Mouse (Mus musculus): ENCODE data around the gene Man2b2. TPM values are rescaled to one million over a fixed set of nuclear protein-coding genes. Genes with fewer than 3 reads are reported as not detected.

The Man2b2 gene
- polyA plus RNA-seq, 1 experiment from 2014 or later, result 14.5 TPM

- Histone ChIP-seq H3K4me3 (ENCODE audit: low read length) (peak within 1 kb of the TSS; percentile 49), H3K9ac (ENCODE audit: low read length) (no peak within 1 kb of the TSS), H3K27me3 (ENCODE audit: control insufficient read depth, insufficient read depth, low read length) (peaks cover 86% of the 10 kb centered on the region), H3K4me1 (ENCODE audit: control insufficient read depth, insufficient read depth, low read length) (no peaks in the 10 kb centered on the region), H3K4me2 (ENCODE audit: low read depth, low read length) (peak within 1 kb of the TSS; percentile 71), H3K27ac (ENCODE audit: low read length) (no peak within 1 kb of the TSS), H3K36me3 (ENCODE audit: control insufficient read depth, insufficient read depth) (no peaks in the 10 kb centered on the region), H3K9me3 (replicated peaks; ENCODE audit: control insufficient read depth, low read length) (peaks cover 7% of the 10 kb centered on the region)
- ATAC-seq (replicated peaks; ENCODE audit: extremely low read depth, insufficient read depth, low FRiP score), result no peak
- under 1% methylated on average over 79 of the region's 108 CpGs for WGBS
These were observed 38.0 kb upstream of the Man2b2 start, which contains the start of gene Ppp2r2c for GRCm38 (mm10) chr5:36868266-36869090. Ppp2r2c (plus strand) TSS chr5:36868513.

GRCm38 (mm10) chr5:36867561-36867960 is 37.1 kb upstream of the Man2b2 start:
- 9% methylated on average over 6 of the region's 6 CpGs for WGBS
- H3K4me2 ChIP-seq (ENCODE audit: low read depth, low read length), result no peak overlapping the region
- H3K36me3 ChIP-seq (ENCODE audit: control insufficient read depth, insufficient read depth), result no peaks in the 10 kb centered on the region
- peaks cover 7% of the 10 kb centered on the region for H3K9me3 ChIP-seq (replicated peaks; ENCODE audit: control insufficient read depth, low read length)
- no peak overlapping the region for H3K9ac ChIP-seq (ENCODE audit: low read length)
- H3K4me3 ChIP-seq (ENCODE audit: low read length), result no peak overlapping the region
- no peak for ATAC-seq (replicated peaks; ENCODE audit: extremely low read depth, insufficient read depth, low FRiP score)
- peaks cover 87% of the 10 kb centered on the region for H3K27me3 ChIP-seq (ENCODE audit: control insufficient read depth, insufficient read depth, low read length)
- no peak overlapping the region for H3K27ac ChIP-seq (ENCODE audit: low read length)
- H3K4me1 ChIP-seq (ENCODE audit: control insufficient read depth, insufficient read depth, low read length), result no peaks in the 10 kb centered on the region

- WGBS, result 58% methylated on average over 7 of the region's 7 CpGs
- no peak overlapping the region for H3K27ac ChIP-seq (ENCODE audit: low read length)
- H3K4me1 ChIP-seq (ENCODE audit: control insufficient read depth, insufficient read depth, low read length), result no peaks in the 10 kb centered on the region
- no peak for ATAC-seq (replicated peaks; ENCODE audit: extremely low read depth, insufficient read depth, low FRiP score)
- no peak overlapping the region for H3K9ac ChIP-seq (ENCODE audit: low read length)
- peaks cover 82% of the 10 kb centered on the region for H3K27me3 ChIP-seq (ENCODE audit: control insufficient read depth, insufficient read depth, low read length)
- no peak overlapping the region for H3K4me2 ChIP-seq (ENCODE audit: low read depth, low read length)
- peaks cover 7% of the 10 kb centered on the region for H3K9me3 ChIP-seq (replicated peaks; ENCODE audit: control insufficient read depth, low read length)
- no peak overlapping the region for H3K4me3 ChIP-seq (ENCODE audit: low read length)
- H3K36me3 ChIP-seq (ENCODE audit: control insufficient read depth, insufficient read depth), result no peaks in the 10 kb centered on the region
These were observed 36.3 kb upstream of the Man2b2 start for GRCm38 (mm10) chr5:36866701-36867250.

DNA sequence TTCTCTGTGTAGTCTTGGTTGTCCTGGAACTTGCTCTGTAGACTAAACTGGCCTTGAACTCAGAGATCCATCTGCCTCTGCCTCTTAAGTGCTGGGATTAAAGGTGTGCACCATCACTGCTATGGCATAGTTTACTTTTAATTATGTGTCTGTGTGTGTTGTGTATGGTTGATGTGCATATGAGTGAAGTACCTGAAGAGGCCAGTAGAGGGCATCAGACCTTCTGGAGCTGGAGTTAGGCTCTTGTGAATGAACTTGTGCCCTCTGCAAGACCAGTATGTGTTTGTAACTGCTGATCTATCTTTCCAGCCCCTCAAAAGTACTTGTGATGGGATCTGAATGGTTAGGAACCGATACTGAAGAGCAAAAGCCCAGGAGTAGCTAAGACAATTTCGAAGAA is 30.6 kb upstream of the Man2b2 start:
- Histone ChIP-seq H3K9me3 (replicated peaks; ENCODE audit: control insufficient read depth, low read length) (peaks cover 3% of the 10 kb centered on the region), H3K27me3 (ENCODE audit: control insufficient read depth, insufficient read depth, low read length) (peaks cover 26% of the 10 kb centered on the region)
- 82% methylated on average over 2 of the region's 2 CpGs for WGBS

GRCm38 (mm10) chr5:36857546-36857945 is 27.1 kb upstream of the Man2b2 start:
- H3K9ac ChIP-seq (ENCODE audit: low read length), result no peak overlapping the region
- no peaks in the 10 kb centered on the region for H3K36me3 ChIP-seq (ENCODE audit: control insufficient read depth, insufficient read depth)
- H3K9me3 ChIP-seq (replicated peaks; ENCODE audit: control insufficient read depth, low read length), result peaks cover 3% of the 10 kb centered on the region
- no peak overlapping the region for H3K4me3 ChIP-seq (ENCODE audit: low read length)
- 65% methylated on average over 5 of the region's 5 CpGs for WGBS
- H3K4me1 ChIP-seq (ENCODE audit: control insufficient read depth, insufficient read depth, low read length), result no peaks in the 10 kb centered on the region
- no peak overlapping the region for H3K4me2 ChIP-seq (ENCODE audit: low read depth, low read length)
- H3K27me3 ChIP-seq (ENCODE audit: control insufficient read depth, insufficient read depth, low read length), result peaks cover 3% of the 10 kb centered on the region; the same call in 1 of the 2 replicates
- ATAC-seq (replicated peaks; ENCODE audit: extremely low read depth, insufficient read depth, low FRiP score), result no peak
- H3K27ac ChIP-seq (ENCODE audit: low read length), result no peak overlapping the region

More for the DNA sequence above, 30.6 kb upstream of the Man2b2 start:
- H3K27ac ChIP-seq (ENCODE audit: low read length), result no peak overlapping the region
- H3K4me1 ChIP-seq (ENCODE audit: control insufficient read depth, insufficient read depth, low read length), result no peaks in the 10 kb centered on the region
- no peak overlapping the region for H3K9ac ChIP-seq (ENCODE audit: low read length)
- H3K4me3 ChIP-seq (ENCODE audit: low read length), result no peak overlapping the region
- no peaks in the 10 kb centered on the region for H3K36me3 ChIP-seq (ENCODE audit: control insufficient read depth, insufficient read depth)
- no peak for ATAC-seq (replicated peaks; ENCODE audit: extremely low read depth, insufficient read depth, low FRiP score)
- no peak overlapping the region for H3K4me2 ChIP-seq (ENCODE audit: low read depth, low read length)

- Histone ChIP-seq H3K36me3 (ENCODE audit: control insufficient read depth, insufficient read depth) (no peaks in the 10 kb centered on the region), H3K4me2 (ENCODE audit: low read depth, low read length) (no peak overlapping the region), H3K4me3 (ENCODE audit: low read length) (no peak overlapping the region), H3K27ac (ENCODE audit: low read length) (no peak overlapping the region), H3K9me3 (replicated peaks; ENCODE audit: control insufficient read depth, low read length) (peaks cover 3% of the 10 kb centered on the region), H3K27me3 (ENCODE audit: control insufficient read depth, insufficient read depth, low read length) (no peaks in the 10 kb centered on the region), H3K9ac (ENCODE audit: low read length) (no peak overlapping the region), H3K4me1 (ENCODE audit: control insufficient read depth, insufficient read depth, low read length) (no peaks in the 10 kb centered on the region)
- WGBS, result 85% methylated on average over 7 of the region's 7 CpGs
- no peak for ATAC-seq (replicated peaks; ENCODE audit: extremely low read depth, insufficient read depth, low FRiP score)
These were observed 26.1 kb upstream of the Man2b2 start for GRCm38 (mm10) chr5:36856529-36856928.

- H3K4me2 ChIP-seq (ENCODE audit: low read depth, low read length), result no peak overlapping the region
- no peak overlapping the region for H3K4me3 ChIP-seq (ENCODE audit: low read length)
- H3K9ac ChIP-seq (ENCODE audit: low read length), result no peak overlapping the region
- no peaks in the 10 kb centered on the region for H3K4me1 ChIP-seq (ENCODE audit: control insufficient read depth, insufficient read depth, low read length)
- ATAC-seq (replicated peaks; ENCODE audit: extremely low read depth, insufficient read depth, low FRiP score), result no peak
- no peaks in the 10 kb centered on the region for H3K27me3 ChIP-seq (ENCODE audit: control insufficient read depth, insufficient read depth, low read length)
- H3K9me3 ChIP-seq (replicated peaks; ENCODE audit: control insufficient read depth, low read length), result no peaks in the 10 kb centered on the region
- no peaks in the 10 kb centered on the region for H3K36me3 ChIP-seq (ENCODE audit: control insufficient read depth, insufficient read depth)
- WGBS, result 74% methylated on average over 3 of the region's 3 CpGs
- H3K27ac ChIP-seq (ENCODE audit: low read length), result no peak overlapping the region
These were observed 24.7 kb upstream of the Man2b2 start for GRCm38 (mm10) chr5:36855180-36855579.

GRCm38 (mm10) chr5:36851572-36851971 is 21.1 kb upstream of the Man2b2 start:
- ATAC-seq (replicated peaks; ENCODE audit: extremely low read depth, insufficient read depth, low FRiP score), result no peak
- Histone ChIP-seq H3K27me3 (ENCODE audit: control insufficient read depth, insufficient read depth, low read length) (no peaks in the 10 kb centered on the region), H3K4me3 (ENCODE audit: low read length) (no peak overlapping the region), H3K9ac (ENCODE audit: low read length) (no peak overlapping the region), H3K27ac (ENCODE audit: low read length) (no peak overlapping the region), H3K9me3 (replicated peaks; ENCODE audit: control insufficient read depth, low read length) (no peaks in the 10 kb centered on the region), H3K36me3 (ENCODE audit: control insufficient read depth, insufficient read depth) (no peaks in the 10 kb centered on the region), H3K4me1 (ENCODE audit: control insufficient read depth, insufficient read depth, low read length) (no peaks in the 10 kb centered on the region), H3K4me2 (ENCODE audit: low read depth, low read length) (no peak overlapping the region)
- 56% methylated on average over 4 of the region's 4 CpGs for WGBS

- Histone ChIP-seq H3K36me3 (ENCODE audit: control insufficient read depth, insufficient read depth) (no peaks in the 10 kb centered on the region), H3K9me3 (replicated peaks; ENCODE audit: control insufficient read depth, low read length) (peaks cover 4% of the 10 kb centered on the region), H3K27ac (ENCODE audit: low read length) (no peak overlapping the region), H3K4me2 (ENCODE audit: low read depth, low read length) (no peak overlapping the region), H3K27me3 (ENCODE audit: control insufficient read depth, insufficient read depth, low read length) (no peaks in the 10 kb centered on the region), H3K4me3 (ENCODE audit: low read length) (no peak overlapping the region), H3K4me1 (ENCODE audit: control insufficient read depth, insufficient read depth, low read length) (no peaks in the 10 kb centered on the region), H3K9ac (ENCODE audit: low read length) (no peak overlapping the region)
- no peak for ATAC-seq (replicated peaks; ENCODE audit: extremely low read depth, insufficient read depth, low FRiP score)
- WGBS, result 87% methylated on average over 10 of the region's 10 CpGs
These were observed 14.0 kb upstream of the Man2b2 start for GRCm38 (mm10) chr5:36844490-36844889.
